Mouse (Mus musculus): Measurements from ENCODE around the gene 1700025G04Rik.

Gene 1700025G04Rik

DNA sequence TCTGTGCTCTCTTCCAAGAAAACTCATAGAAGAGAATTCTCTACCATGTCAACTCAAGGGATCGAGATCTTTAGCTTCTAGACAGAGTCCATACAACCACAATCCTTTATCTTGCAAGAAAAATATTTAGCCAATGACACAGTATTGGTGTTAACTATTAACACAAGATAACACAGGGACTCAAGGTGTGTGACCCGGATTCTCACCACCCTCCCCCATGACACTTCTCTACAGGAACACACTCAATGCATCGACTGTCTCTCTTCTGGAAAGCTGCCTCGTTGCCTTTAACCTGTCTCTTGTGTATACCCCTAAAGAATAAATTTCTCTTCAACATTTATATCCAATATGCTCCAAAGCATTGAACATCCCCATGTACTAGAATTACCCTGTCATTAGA, 52.3 kb downstream of the 1700025G04Rik start:
- no peak for DNase-seq (ENCODE audit: low read depth in 1 of 2, low spot score in 2 of 2)

DNA sequence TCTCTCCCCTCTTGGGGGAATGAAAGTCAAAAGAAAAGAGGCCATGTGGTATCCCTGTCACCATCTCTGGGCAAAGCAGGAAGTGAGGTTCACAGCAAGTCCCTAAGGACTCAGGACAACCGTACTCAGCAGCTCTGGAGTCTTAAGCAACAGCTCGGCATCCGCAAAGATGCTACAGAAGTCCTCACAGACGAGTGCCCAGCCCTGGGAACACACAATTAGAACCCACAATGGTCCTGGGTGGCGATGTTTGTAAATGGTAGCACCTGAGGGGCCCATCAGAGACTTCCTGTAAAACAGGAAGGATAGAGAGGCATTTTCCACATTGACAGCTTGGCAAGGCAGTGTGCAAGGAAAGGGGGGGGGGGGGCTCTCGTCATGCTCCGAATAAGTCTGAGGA, 55.2 kb downstream of the 1700025G04Rik start:
- no peak for DNase-seq (ENCODE audit: low read depth in 1 of 2, low spot score in 2 of 2)

DNA sequence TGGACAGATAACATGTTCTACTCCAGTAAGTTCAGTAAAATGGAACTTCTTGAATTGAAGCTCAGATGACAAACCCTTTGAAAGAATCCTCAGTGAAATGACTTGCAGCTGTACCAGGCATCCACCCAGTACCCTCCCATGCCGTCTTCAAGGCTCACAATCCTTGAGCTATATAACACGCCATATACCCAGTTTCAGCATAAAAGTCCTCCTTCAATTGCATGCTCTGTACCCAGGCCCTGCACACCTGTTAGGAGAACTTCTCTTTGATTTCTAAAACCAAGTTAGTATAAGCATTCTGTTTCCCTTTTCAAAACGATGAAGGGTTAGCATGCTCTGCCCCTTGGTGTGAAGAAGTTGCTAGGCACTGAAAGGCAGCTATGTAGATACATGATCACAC, 56.2 kb downstream of the 1700025G04Rik start:
- no peak for DNase-seq (ENCODE audit: low read depth in 1 of 2, low spot score in 2 of 2)

DNA sequence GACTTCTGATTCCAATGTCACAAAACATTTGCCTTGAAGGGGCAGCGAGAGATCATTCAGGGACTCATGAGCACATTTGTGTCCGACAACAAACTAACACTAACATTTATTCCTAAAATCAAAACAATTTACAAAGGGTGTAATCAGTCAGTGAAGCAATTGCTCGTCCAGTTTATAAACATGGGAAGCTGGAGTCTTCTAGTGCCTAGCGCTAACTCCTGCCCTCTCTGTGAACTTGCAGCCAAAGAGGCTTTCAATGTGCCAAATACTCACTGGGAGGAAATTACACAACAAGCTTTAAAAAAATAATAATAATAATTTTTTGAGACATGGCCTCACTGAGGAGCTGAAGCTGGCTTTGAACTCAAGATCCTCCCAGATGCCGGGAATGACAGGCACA, 57.8 kb downstream of the 1700025G04Rik start:
- DNase-seq (ENCODE audit: low read depth in 1 of 2, low spot score in 2 of 2): no peak

DNA sequence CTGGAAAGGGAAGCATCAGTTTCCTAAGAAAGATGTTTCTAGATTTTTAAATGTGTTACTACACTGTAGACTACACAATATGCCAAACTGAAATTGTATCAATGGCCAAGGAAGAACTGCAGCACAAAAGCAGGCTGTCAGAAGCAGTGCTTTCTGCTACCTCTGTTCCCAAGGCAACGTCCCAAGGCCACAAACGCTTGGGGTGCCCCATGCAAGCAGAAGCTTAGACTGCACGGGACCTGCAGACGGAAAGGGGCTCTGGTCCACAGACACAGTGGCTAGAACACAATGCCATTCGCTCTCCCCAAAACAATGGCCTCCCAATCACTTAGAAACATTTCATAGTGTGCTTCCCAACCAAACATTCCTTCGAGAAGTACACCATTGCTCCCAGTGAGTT, 59.4 kb downstream of the 1700025G04Rik start:
- DNase-seq (ENCODE audit: low read depth in 1 of 2, low spot score in 2 of 2): no peak

DNA sequence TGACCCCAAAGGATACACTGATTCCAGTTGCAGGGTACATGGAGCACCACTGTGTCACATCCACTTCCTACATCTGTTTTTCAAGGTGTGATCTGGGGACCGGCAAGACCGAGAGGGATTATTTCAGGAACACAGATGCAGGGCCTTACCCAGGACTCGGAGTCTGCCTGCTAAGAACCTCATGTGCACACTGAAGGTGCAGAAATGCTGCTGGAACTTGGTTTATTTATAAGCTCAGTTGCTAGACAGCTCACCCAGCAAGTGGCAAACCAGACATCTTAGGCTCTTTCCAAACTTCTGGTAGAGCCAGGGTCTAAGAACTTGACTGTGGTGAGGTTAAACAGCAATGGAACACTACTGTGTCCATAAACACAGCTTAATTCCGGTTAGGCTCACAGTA, 61.2 kb downstream of the 1700025G04Rik start:
- DNase-seq (ENCODE audit: low read depth in 1 of 2, low spot score in 2 of 2): no peak

DNA sequence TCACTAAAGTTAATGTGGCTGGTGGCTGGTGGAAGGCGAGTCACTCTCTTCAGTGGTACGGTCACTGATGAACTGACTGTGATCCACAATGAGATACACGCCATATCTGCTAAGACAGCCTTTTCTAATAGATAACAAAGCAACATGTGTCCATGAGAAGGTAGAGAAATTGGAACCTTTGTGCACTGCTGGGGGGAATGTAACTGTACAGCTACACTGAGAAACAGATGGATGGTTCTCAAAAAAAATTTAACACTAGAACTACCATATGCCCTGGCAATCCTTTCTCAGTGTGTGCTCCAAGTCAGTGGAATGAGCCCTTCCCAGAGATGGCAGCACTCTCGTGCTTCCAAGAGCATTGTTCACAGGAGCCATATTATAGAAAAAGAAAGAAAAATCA, 63.2 kb downstream of the 1700025G04Rik start:
- DNase-seq (ENCODE audit: low read depth in 1 of 2, low spot score in 2 of 2): no peak

DNA sequence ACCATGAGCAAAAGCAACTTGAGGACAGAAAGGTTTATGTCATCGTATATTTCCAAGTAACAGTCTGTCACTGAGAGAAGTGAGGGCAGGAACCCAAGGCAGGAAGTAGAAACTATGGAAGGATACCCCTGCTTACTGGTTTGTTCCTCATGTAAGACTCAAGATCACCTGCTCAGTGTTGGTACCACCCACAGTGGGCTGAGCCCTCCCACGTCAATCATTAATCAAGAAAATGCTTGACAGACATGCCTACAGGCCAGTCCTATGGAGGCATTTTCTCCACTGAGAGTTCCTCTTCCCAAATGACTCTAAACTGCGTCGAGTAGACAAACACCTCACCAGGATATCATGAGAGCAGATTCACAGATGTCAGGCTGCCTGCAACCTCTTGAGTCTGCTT, 64.6 kb downstream of the 1700025G04Rik start:
- peak; percentile 17 to 46 for DNase-seq (ENCODE audit: low read depth in 1 of 2, low spot score in 2 of 2)

DNA sequence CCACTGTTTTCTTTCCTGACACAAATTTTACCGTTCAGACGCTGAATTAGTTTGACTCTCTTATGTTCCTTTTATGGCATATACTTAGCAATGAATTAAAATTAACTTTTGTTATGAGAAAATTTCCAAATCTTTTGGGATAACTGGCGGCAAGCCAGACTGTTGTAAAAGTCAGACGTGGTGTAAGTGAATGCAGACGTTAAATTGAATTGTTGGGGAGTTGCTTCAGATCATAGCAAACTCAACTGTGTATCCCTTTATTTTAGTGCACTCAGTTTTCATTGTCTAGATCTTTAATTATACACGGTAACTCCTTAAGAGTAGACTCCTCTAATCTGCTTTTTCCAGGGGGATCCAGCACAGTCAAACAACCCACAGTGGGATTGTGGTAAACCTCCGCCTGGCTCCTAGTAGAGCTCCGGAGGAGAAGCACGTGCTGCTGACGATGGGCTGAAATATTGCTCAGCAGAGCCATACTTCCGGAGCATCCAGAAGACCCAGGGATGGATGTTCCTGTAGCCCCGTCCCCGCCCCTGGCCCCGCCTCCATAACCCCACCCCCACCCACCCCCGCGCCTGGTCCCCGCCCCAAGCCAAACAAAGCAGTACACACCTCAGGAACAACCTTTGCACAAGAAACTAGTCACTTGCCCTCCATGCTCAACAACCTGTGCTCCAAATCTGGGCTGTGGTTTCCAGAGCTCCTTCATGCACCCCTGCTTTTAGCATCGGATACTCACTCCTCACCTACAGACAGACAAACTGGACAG, 65.7 kb downstream of the 1700025G04Rik start:
- no peak for DNase-seq (ENCODE audit: low read depth in 1 of 2, low spot score in 2 of 2)

DNA sequence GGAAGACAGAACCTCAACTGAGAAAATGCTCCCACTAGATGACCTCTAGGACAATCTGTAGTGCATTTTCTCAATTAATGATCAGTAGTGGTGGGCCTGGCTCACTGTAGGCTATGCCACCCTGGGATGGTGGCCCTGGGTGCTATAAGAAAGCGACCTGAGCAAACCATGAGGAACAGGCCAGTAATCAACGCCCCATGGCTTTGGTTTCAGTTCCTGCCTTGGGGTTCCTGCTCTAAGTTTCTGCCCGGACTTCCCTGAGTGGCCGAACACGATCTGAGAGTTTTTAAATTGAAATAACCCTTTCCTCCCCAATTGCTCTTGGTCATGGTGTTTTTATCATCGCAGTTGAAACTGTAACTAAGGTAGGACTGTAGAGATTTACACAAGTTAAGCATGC, 69.1 kb downstream of the 1700025G04Rik start:
- peak in 1 of 2 experiments; percentile 34 for DNase-seq (ENCODE audit: low read depth in 1 of 2, low spot score in 2 of 2)

DNA sequence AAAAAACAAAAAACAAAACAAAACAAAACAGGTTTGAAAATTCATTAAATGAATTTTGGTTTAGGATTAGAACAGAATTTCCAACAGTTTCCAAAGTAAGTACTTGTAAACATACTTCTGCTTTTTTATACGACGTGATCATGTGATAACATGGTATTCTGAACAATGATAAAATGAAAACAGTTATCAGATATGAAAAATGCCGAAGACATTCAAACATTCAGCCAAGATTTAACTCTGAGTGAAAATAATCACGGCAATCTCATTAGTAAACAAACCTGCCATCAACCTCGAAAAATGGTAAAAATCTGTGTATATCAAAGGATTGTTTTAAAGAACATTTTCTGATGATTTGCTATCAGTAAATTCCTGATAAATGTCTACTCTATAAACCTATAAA, 69.9 kb downstream of the 1700025G04Rik start:
- no peak for DNase-seq (ENCODE audit: low read depth in 1 of 2, low spot score in 2 of 2)

DNA sequence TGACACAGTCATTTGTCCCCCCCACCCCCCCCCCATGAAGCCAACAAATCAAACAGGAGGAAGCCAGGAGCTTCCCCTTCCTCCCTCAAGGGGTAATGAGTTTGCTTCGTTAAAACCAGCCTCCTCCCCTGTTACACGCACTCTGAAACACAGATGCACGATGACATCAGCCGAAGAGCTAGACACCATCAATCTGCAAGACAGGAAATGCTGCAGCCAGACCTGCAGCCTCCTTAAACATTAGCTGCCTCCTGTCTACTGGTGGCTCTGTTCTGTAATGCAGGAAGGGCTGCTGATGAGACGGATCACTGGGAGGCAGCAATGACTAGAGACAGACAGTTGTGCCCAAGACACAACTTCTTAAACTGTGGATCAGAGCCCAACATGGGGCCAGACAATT, 70.7 kb downstream of the 1700025G04Rik start:
- no peak for DNase-seq (ENCODE audit: low read depth in 1 of 2, low spot score in 2 of 2)

DNA sequence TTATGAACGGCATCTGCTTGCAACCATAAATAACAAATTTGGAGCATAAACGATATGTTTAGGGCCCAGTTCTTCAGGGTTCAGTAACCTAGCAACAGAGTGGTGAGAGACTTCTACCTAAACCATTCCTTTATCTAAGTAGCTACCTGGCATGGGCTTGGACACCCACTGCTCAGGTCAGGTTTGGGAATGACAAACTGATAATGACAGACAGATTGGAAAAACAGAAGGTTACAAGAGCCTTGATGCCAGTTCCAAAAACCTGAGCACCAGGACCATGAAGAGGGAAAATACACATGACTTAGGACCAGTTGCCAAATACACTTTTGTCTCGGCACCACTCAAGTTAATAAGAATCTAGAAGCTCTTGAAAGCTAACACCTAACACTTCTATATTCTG, 71.6 kb downstream of the 1700025G04Rik start:
- DNase-seq (ENCODE audit: low read depth in 1 of 2, low spot score in 2 of 2): no peak

DNA sequence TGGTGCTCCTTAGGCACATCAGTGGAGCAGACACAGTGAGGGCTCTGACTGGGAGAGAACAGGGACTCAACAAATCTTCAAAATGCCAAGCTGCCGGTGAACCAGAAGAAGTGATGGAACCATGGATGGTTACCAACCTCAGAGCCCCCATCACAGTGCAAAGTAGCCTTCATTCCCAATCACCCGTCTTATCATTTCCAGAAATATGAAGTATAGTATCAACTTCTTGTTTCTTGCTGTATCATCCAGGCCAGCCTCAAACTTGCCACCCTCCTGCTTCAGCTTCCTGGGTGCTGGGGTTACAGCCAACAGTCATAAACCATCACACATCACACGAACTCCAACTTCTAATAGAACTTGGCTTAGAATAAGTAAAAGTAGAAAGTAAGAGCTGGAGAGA, 73.3 kb downstream of the 1700025G04Rik start:
- no peak for DNase-seq (ENCODE audit: low read depth in 1 of 2, low spot score in 2 of 2)

DNA sequence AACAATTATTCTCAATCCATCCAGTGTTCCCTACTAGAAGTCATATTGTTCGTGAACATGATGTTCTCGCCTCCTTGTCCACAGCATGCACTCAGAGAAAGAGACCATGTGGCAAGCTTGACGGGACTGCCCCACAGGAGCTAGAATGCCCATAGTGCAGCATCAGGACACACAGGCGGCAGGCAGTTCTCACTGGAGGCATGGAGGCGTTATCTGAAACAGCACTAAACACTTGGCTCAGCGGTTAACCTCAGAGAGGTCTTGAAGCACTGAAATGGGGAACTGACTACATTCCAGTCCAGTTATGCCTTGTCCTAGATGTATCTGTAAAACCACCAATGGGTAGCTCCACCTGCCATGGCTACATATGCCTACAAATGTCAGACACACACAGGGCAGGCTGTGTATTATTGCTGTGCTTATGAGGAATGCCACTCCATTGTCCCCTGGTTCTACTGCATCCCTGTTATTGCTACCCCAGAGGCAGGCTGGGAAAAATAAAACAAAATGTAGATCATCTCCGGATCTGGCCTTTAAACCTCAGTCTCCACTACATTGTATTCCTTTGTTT, 74.3 kb downstream of the 1700025G04Rik start:
- peak; percentile 51 for DNase-seq (ENCODE audit: low read depth in 1 of 2, low spot score in 2 of 2)

DNA sequence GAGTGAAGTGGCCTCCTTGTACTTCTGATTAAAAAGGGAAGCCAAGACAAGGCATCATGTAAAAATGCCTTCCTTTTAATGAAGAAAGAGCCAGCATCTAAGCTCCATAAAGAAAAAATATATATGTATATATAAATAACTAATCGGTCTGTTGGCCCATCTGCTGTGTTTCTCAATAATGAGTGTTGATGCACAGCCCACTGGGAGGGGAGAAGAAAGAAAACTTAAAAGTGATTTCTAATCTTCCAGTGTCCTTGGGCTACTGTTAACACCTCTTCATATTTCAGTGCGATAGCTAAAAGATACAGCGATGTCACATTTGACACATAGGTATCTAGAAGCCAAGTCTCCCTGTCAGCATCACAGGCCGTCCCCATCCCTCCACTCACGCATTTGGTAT, 78.2 kb downstream of the 1700025G04Rik start:
- DNase-seq (ENCODE audit: low read depth in 1 of 2, low spot score in 2 of 2): no peak

DNA sequence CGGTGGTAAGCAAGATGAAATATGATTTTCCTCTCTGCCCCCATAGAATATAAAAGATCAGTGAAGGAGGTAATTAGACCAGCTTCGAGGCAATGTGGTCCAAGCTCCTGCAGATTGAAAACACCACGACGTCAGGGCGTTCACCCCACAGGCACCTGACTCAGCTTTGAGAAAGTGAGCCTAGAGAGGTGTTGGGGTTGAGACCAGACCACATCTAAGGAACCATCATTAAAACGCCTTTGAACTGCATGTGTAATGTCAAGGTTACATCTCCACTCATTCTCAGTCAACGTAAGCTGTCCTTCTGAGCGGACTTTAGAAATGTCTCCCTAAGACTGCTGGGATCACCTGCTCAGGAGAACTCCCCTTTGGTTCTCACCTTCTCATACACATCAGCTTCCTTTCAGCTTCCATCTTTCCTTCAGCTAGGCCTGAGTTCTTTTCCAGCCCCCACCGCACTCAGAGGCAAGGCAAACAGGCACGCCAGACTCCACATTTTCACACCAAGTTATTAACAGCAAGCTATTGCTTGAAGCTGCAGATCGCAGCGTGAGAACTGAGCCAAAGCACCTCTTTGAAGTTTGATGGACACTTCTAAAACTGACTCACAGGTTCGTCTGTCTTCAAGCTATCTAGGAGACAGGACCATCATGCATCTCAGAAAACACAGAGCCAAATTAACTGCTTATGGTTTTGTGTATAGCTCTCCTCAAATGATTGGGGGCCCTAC, 79.5 kb downstream of the 1700025G04Rik start:
- no peak for DNase-seq (ENCODE audit: low read depth in 1 of 2, low spot score in 2 of 2)

DNA sequence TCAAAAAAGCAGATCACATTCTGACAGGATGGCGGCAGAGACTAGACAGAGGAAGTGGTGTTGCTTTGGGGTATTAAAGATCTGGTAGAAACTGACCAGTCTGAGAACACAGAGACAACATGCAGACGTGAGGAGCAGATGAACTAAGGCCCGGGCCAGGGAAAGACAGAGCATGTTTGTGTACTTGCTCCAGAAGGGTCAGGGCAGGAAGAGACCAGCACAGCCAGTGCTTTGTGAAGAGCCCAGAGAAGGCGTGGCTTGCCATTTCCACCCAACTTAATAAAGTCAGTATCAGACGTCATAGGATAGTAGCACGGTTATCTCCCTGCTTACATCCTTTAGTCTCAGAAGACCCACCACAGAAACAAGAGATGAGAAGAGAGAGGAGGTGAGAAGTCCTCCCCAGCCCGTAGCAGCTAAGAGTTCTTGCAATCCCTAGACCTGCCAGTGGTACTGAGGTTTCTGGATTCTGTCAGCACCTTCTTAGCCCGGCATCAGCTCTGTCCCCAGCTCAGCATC, 81.4 kb downstream of the 1700025G04Rik start:
- no peak for DNase-seq (ENCODE audit: low read depth in 1 of 2, low spot score in 2 of 2)

DNA sequence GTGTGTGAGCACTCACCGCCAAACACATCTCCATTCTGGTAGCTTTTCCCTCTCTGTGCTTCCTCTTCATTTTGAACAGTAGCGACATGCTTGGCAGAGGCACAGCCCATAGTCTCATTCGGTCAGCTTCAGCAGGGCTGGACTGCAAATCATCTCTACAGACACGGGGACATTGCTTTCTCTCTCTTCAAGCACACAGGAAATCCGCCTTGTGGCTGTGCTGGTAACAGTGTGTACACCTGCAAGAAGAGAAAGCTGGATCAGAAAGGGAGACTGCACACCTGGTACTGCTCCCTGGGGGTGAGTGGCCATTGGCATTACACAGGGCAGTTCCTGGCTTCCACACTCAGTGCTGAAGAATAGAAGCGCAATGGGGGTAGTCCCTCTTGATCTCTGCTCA, 83.4 kb downstream of the 1700025G04Rik start:
- no peak for DNase-seq (ENCODE audit: low read depth in 1 of 2, low spot score in 2 of 2)

DNA sequence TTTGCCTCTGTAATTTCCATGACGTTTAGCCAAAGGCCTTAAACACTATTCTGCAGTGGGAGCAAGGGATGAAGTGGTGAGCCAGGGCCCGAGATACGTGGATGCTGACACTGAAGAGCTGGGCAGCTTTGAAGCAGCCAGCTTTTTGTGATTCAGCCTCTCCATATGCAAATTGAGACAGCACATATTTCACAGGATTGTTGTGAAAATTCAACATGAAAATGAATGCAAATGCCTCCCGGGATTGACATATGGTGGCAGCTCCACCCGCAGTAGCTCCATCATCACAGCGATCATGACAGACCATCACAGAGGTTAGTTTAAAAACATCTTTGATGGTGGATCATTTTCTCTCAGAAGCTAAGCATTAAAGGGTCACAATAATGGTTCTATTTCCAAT, 85.4 kb downstream of the 1700025G04Rik start:
- DNase-seq (ENCODE audit: low read depth in 1 of 2, low spot score in 2 of 2): no peak

DNA sequence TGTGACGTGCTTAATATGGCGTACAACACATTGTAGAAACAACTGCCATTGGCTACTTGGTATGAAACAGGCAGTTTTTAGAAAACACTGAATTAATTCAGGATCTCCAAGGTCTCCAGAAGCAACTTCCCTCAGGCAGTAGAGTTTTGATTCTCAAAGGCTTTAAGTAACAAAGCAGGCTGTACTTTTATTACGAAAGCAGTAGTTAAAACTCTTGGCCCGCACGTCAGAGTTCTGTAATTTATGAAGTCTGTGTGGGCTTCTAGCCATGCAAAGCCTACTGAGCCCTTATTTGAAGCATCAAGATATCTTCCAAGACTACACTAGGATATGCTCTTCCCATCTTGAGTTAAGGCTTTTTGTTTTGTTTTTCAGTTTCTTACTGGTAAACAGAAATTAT, 89.5 kb downstream of the 1700025G04Rik start:
- DNase-seq (ENCODE audit: low read depth in 1 of 2, low spot score in 2 of 2): no peak

DNA sequence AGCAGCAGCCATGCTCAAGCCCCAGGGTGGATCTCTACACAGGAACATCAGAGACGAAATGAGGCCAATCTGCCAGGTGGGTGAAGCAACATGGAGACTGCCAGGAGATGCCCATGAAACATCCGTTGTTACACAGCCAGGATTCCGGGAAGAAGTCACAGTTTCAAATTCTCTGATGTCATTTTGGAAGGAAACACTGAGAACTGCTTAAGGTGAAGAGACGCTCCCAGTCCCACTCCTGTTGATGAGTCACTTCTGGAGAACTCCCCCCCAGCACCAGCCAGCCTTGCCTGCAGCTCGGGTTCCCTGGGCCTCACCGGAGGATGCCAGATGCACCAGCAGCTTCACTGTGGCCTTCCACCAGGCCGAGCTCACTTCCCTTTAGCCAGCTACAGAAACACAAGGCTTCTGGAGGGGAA, 90.5 kb downstream of the 1700025G04Rik start:
- no peak for DNase-seq (ENCODE audit: low read depth in 1 of 2, low spot score in 2 of 2)

Data from monocyte, adult 2 months (primary cell).